Mouse (Mus musculus) forebrain, embryonic 14.5 days (tissue): ENCODE data around the gene Nudt12. TPM values are rescaled to one million over a fixed set of nuclear protein-coding genes. Genes with fewer than 3 reads are reported as not detected.

Experiments used
- ATAC-seq: fragments of 200-750 bp; cut with Nextera tagmentation; 2 replicates; pipeline ENCODE4 v1.8.0; 2017; ENCODE audit warnings: mild to moderate bottlenecking, moderate library complexity
- DNase-seq: peaks from one replicate; pipeline ENCODE4 v3.0.0-alpha.2; 2015; ENCODE audit warnings: low spot score
- H3K27ac ChIP-seq: fragments of 300-500 bp; sonication (generic); 2 replicates; pipeline ENCODE4 v1.5.1; 2014; ENCODE audit warnings: low read depth, mild to moderate bottlenecking, control low read depth, low read length, moderate library complexity
- H3K27me3 ChIP-seq: fragments of 300-500 bp; sonication (generic); replicated peaks from 2 replicates; pipeline ENCODE4 v1.6.1; 2014; ENCODE audit warnings: low read length, control low read depth, mixed read lengths; ENCODE audit not compliant: control insufficient read depth, insufficient read depth
- H3K36me3 ChIP-seq: fragments of 300-500 bp; sonication (generic); 2 replicates; pipeline ENCODE4 v1.6.1; 2014; ENCODE audit warnings: low read length, control low read depth; ENCODE audit not compliant: control insufficient read depth, insufficient read depth
- H3K4me1 ChIP-seq: fragments of 300-500 bp; sonication (generic); 2 replicates; pipeline ENCODE4 v1.6.1; 2014; ENCODE audit warnings: antibody characterized with exemption, low read length, control low read depth; ENCODE audit not compliant: control insufficient read depth, insufficient read depth
- H3K4me2 ChIP-seq: fragments of 300-500 bp; sonication (generic); 2 replicates; pipeline ENCODE4 v1.6.1; 2014; ENCODE audit warnings: mild to moderate bottlenecking, control low read depth, low read length
- H3K4me3 ChIP-seq: fragments of 300-500 bp; sonication (generic); 2 replicates; pipeline ENCODE4 v1.5.1; 2014; ENCODE audit warnings: low read depth, low read length, control low read depth
- H3K9ac ChIP-seq: fragments of 300-500 bp; sonication (generic); 2 replicates; pipeline ENCODE4 v1.6.1; 2014; ENCODE audit warnings: mild to moderate bottlenecking, low read length, control low read depth, moderate library complexity
- H3K9me3 ChIP-seq: fragments of 300-500 bp; sonication (generic); replicated peaks from 2 replicates; pipeline ENCODE4 v1.6.1; 2016; ENCODE audit warnings: low read length, control low read depth, mixed read lengths; ENCODE audit not compliant: control insufficient read depth
- WGBS: fragments of 180-500 bp; shearing (Covaris S2); extraction: QIAGEN DNeasy Blood & Tissue Kit; methylation state at CpG from one replicate; pipeline ENCODE4 v1.1.7; 2014; 5-methylcytosine and 5-hydroxymethylcytosine counted together
- polyA plus RNA-seq: library from polyadenylated mRNA; unstranded; fragments of >200 nt; fragmentation: Nextera tagmentation; extraction: Ambion mirVana; gene quantifications from 2 replicates; pipeline ENCODE4 v1.2.1, GENCODE M21; 2014

Nudt12 gene
- 2.1 and 2.2 TPM in 2 replicates for polyA plus RNA-seq

GRCm38 (mm10) chr17:59013091-59013459 is at the start of gene Nudt12:
Gene Nudt12 (minus strand): TSS chr17:59013372.
- peak; percentile 86 for ATAC-seq
- Histone ChIP-seq H3K9ac (peak within 1 kb of the TSS; percentile 65), H3K4me1 (no peaks in the 10 kb centered on the region), H3K36me3 (no peaks in the 10 kb centered on the region), H3K4me3 (peak within 1 kb of the TSS; percentile 69), H3K4me2 (peak within 1 kb of the TSS; percentile 75), H3K27me3 (no peaks in the 10 kb centered on the region), H3K9me3 (no peaks in the 10 kb centered on the region), H3K27ac (no peak within 1 kb of the TSS; the same call in 1 of the 2 replicates)
- DNase-seq = peak; percentile 68
- 0% methylated on average over 22 of the region's 22 CpGs for WGBS

- Histone ChIP-seq H3K4me1 (no peaks in the 10 kb centered on the region), H3K9me3 (no peaks in the 10 kb centered on the region), H3K27ac (no peak overlapping the region), H3K4me3 (no peak overlapping the region), H3K27me3 (no peaks in the 10 kb centered on the region), H3K9ac (no peak overlapping the region), H3K4me2 (no peak overlapping the region), H3K36me3 (no peaks in the 10 kb centered on the region)
- ATAC-seq (no peak), DNase-seq (peak; percentile 34)
- WGBS = 54% methylated on average over 4 of the region's 4 CpGs
Measured at GRCm38 (mm10) chr17:59053306-59053705, 40.1 kb upstream of the Nudt12 start.

GRCm38 (mm10) chr17:59039754-59040153 is 26.6 kb upstream of the Nudt12 start:
- WGBS = 38% methylated on average over 5 of the region's 5 CpGs
- H3K9ac ChIP-seq = no peak overlapping the region
- no peak overlapping the region for H3K4me3 ChIP-seq
- no peaks in the 10 kb centered on the region for H3K27me3 ChIP-seq
- no peak overlapping the region for H3K27ac ChIP-seq
- H3K36me3 ChIP-seq = no peaks in the 10 kb centered on the region
- no peak overlapping the region for H3K4me2 ChIP-seq
- DNase-seq = peak; percentile 81
- H3K9me3 ChIP-seq = no peaks in the 10 kb centered on the region
- no peaks in the 10 kb centered on the region for H3K4me1 ChIP-seq
- ATAC-seq = peak; percentile 52; the same call in 1 of the 2 replicates

- Histone ChIP-seq H3K9me3 (no peaks in the 10 kb centered on the region), H3K4me2 (no peak overlapping the region), H3K36me3 (no peaks in the 10 kb centered on the region), H3K27me3 (no peaks in the 10 kb centered on the region), H3K4me3 (no peak overlapping the region), H3K4me1 (no peaks in the 10 kb centered on the region), H3K27ac (no peak overlapping the region), H3K9ac (no peak overlapping the region)
- 93% methylated on average over 3 of the region's 3 CpGs for WGBS
- DNase-seq (no peak), ATAC-seq (no peak)
Measured at GRCm38 (mm10) chr17:59033445-59033844, 20.3 kb upstream of the Nudt12 start.

- no peaks in the 10 kb centered on the region; the same call in 1 of the 2 replicates for H3K4me1 ChIP-seq
- no peak overlapping the region for H3K27ac ChIP-seq
- WGBS = 65% methylated on average over 3 of the region's 3 CpGs
- DNase-seq = no peak
- H3K27me3 ChIP-seq = no peaks in the 10 kb centered on the region
- no peak overlapping the region for H3K9ac ChIP-seq
- H3K4me2 ChIP-seq = no peak overlapping the region
- no peak overlapping the region for H3K4me3 ChIP-seq
- ATAC-seq = no peak
- H3K36me3 ChIP-seq = no peaks in the 10 kb centered on the region
- no peaks in the 10 kb centered on the region for H3K9me3 ChIP-seq
Measured at GRCm38 (mm10) chr17:59026336-59026735, 13.2 kb upstream of the Nudt12 start.

GRCm38 (mm10) chr17:59024502-59024901 is 11.3 kb upstream of the Nudt12 start:
- Histone ChIP-seq H3K4me2 (no peak overlapping the region), H3K27ac (no peak overlapping the region), H3K36me3 (no peaks in the 10 kb centered on the region), H3K9me3 (no peaks in the 10 kb centered on the region), H3K4me1 (no peaks in the 10 kb centered on the region; the same call in 1 of the 2 replicates), H3K27me3 (no peaks in the 10 kb centered on the region), H3K9ac (no peak overlapping the region), H3K4me3 (no peak overlapping the region)
- 0 out of 2 replicates have a peak, but pooled peaks have one; percentile 44 for ATAC-seq
- 12% methylated on average over 6 of the region's 6 CpGs for WGBS
- DNase-seq = peak; percentile 17

- no peak overlapping the region for H3K9ac ChIP-seq
- no peak overlapping the region for H3K4me2 ChIP-seq
- no peak overlapping the region for H3K4me3 ChIP-seq
- H3K4me1 ChIP-seq = no peaks in the 10 kb centered on the region; the same call in 1 of the 2 replicates
- 15% methylated on average over 5 of the region's 5 CpGs for WGBS
- no peaks in the 10 kb centered on the region for H3K27me3 ChIP-seq
- no peak overlapping the region for H3K27ac ChIP-seq
- ATAC-seq = peak; percentile 88
- peak; percentile 72 for DNase-seq
- no peaks in the 10 kb centered on the region for H3K36me3 ChIP-seq
- no peaks in the 10 kb centered on the region for H3K9me3 ChIP-seq
Measured at GRCm38 (mm10) chr17:59023971-59024370, 10.8 kb upstream of the Nudt12 start.

- no peak overlapping the region for H3K4me3 ChIP-seq
- no peaks in the 10 kb centered on the region for H3K9me3 ChIP-seq
- no peaks in the 10 kb centered on the region for H3K36me3 ChIP-seq
- H3K9ac ChIP-seq = no peak overlapping the region
- no peaks in the 10 kb centered on the region for H3K27me3 ChIP-seq
- peak; percentile 51 for DNase-seq
- H3K4me1 ChIP-seq = no peaks in the 10 kb centered on the region
- H3K27ac ChIP-seq = no peak overlapping the region
- no peak for ATAC-seq
- H3K4me2 ChIP-seq = no peak overlapping the region
- 46% methylated on average over 4 of the region's 4 CpGs for WGBS
Measured at GRCm38 (mm10) chr17:59018666-59019065, 5.5 kb upstream of the Nudt12 start.

GRCm38 (mm10) chr17:59012421-59013090 is 616 bp downstream of the Nudt12 start:
- Histone ChIP-seq H3K36me3 (no peaks in the 10 kb centered on the region), H3K4me3 (peak overlapping the region; percentile 69), H3K4me2 (peak overlapping the region; percentile 75), H3K27ac (no peak overlapping the region; the same call in 1 of the 2 replicates), H3K4me1 (no peaks in the 10 kb centered on the region), H3K9ac (peak overlapping the region; percentile 65), H3K27me3 (no peaks in the 10 kb centered on the region), H3K9me3 (no peaks in the 10 kb centered on the region)
- 3% methylated on average over 15 of the region's 15 CpGs for WGBS
- peak; percentile 49 for DNase-seq
- peak; percentile 85 for ATAC-seq
